Mouse (Mus musculus): ENCODE data around the gene Uqcrfs1. TPM values are rescaled to one million over a fixed set of nuclear protein-coding genes. Genes with fewer than 3 reads are reported as not detected.

Uqcrfs1 gene
- polyA plus RNA-seq, 1 experiment from 2014 or later = 323 TPM

Other genes starting within 250 kb of the Uqcrfs1 start
- 1.8 and 2.2 TPM in 2 replicates for gene Agtr1a, start 208.9 kb downstream of the Uqcrfs1 start, polyA plus RNA-seq (2015; fragmentation: Nextera tagmentation; extraction: Ambion mirVana)
- 34.2 and 35.6 TPM in 2 replicates for gene Dusp22, start 114.6 kb upstream of the Uqcrfs1 start, polyA plus RNA-seq (2015; fragmentation: Nextera tagmentation; extraction: Ambion mirVana)
- 0.08 and 0.49 TPM in 2 replicates for gene Irf4, start 203.9 kb upstream of the Uqcrfs1 start, polyA plus RNA-seq (2015; fragmentation: Nextera tagmentation; extraction: Ambion mirVana)